Mouse (Mus musculus): ENCODE measurements around the gene Sh2d3c.

DNA sequence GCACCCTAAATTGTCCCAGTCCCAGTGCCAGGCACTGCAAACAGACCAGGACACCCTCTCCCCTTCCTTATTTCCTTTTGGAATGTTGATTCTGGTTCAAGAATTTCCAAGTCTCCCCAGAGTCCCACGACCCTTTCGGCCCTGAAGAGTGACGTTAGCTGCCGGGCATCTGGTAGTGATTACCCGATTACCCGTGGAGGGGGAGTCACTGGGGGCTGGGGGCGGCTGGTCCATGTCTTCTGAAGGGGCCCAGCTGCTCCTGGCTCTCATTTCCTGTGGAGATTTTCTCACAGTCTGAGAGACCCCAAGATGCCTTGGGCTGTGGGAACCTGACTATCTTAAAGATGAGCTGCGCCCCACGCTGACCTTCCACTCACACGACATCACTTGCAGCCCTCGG is 10.0 kb downstream of the Sh2d3c start:
- TF ChIP-seq EP300 (IDR thresholded peaks at IDR 0.05; ENCODE audit: low read length) (no peak), MAZ (IDR thresholded peaks at IDR 0.05; ENCODE audit: low read depth, low read length) (no peak), BHLHE40 (IDR thresholded peaks at IDR 0.05; ENCODE audit: low read depth, low read length) (no peak)
